Mouse (Mus musculus) heart, embryonic 11.5 days (tissue): ENCODE measurements at regions not wholly inside any gene's neighbourhood (a gene's known extent, or its start where the extent isn't known, plus 50 kb on each side); places are given as distances from the start of the nearest gene placed in this dataset.
"Not testable (repeated sequence)": the region's sequence is repeated elsewhere in the genome, so short reads cannot be mapped to it uniquely, and the experiment has no call there.

Source experiments
- ATAC-seq: fragments of 200-750 bp; cut with Nextera tagmentation; replicated peaks from 2 replicates; pipeline ENCODE4 v1.8.0; 2017; ENCODE audit warnings: moderate library complexity; ENCODE audit not compliant: insufficient number of reproducible peaks, low FRiP score, low TSS enrichment
- H3K27ac ChIP-seq: fragments of 300-500 bp; sonication (generic); 2 replicates; pipeline ENCODE4 v1.5.1; 2014; ENCODE audit warnings: mild to moderate bottlenecking, low read depth, low read length
- H3K27me3 ChIP-seq: fragments of 300-500 bp; sonication (generic); 2 replicates; pipeline ENCODE4 v1.6.1; 2014; ENCODE audit warnings: mild to moderate bottlenecking, low read length, mixed read lengths; ENCODE audit not compliant: control insufficient read depth, insufficient read depth
- H3K36me3 ChIP-seq: fragments of 300-500 bp; sonication (generic); 2 replicates; pipeline ENCODE4 v1.6.1; 2014; ENCODE audit warnings: mild to moderate bottlenecking, low read length, moderate library complexity, mixed read lengths; ENCODE audit not compliant: control insufficient read depth, insufficient read depth
- H3K4me1 ChIP-seq: fragments of 300-500 bp; sonication (generic); 2 replicates; pipeline ENCODE4 v1.6.1; 2014; ENCODE audit warnings: low read length; ENCODE audit not compliant: control insufficient read depth, insufficient read depth
- H3K4me2 ChIP-seq: fragments of 300-500 bp; sonication (generic); 2 replicates; pipeline ENCODE4 v1.6.1; 2014; ENCODE audit warnings: mild to moderate bottlenecking, moderate library complexity
- H3K4me3 ChIP-seq: fragments of 300-500 bp; sonication (generic); 2 replicates; pipeline ENCODE4 v1.5.1; 2014; ENCODE audit warnings: low read depth, low read length
- H3K9ac ChIP-seq: fragments of 300-500 bp; sonication (generic); 2 replicates; pipeline ENCODE4 v1.6.1; 2014; ENCODE audit warnings: mild to moderate bottlenecking, low read depth, low read length, moderate library complexity
- H3K9me3 ChIP-seq: fragments of 300-500 bp; sonication (generic); replicated peaks from 2 replicates; pipeline ENCODE4 v1.6.1; 2016; ENCODE audit warnings: low read length; ENCODE audit not compliant: control insufficient read depth
- WGBS: fragments of 180-500 bp; shearing (Covaris S2); extraction: QIAGEN DNeasy Blood & Tissue Kit; methylation state at CpG from one replicate; pipeline ENCODE4 v1.1.7; 2014; ENCODE audit not compliant: insufficient replicate concordance; 5-methylcytosine and 5-hydroxymethylcytosine counted together

GRCm38 (mm10) chr3:60858474-60859118 is 144.0 kb upstream of the P2ry1 start:
- Histone ChIP-seq H3K4me3 (no peak overlapping the region), H3K27me3 (no peaks in the 10 kb centered on the region), H3K9ac (no peak overlapping the region), H3K4me2 (no peak overlapping the region), H3K36me3 (no peaks in the 10 kb centered on the region), H3K27ac (no peak overlapping the region), H3K4me1 (no peaks in the 10 kb centered on the region), H3K9me3 (no peaks in the 10 kb centered on the region)
- ATAC-seq = no peak
- 84% methylated on average over 5 of the region's 5 CpGs for WGBS

GRCm38 (mm10) chr3:60859119-60859515 is 143.5 kb upstream of the P2ry1 start:
- no peak overlapping the region for H3K9ac ChIP-seq
- 90% methylated on average over 3 of the region's 3 CpGs for WGBS
- no peak overlapping the region for H3K4me3 ChIP-seq
- H3K9me3 ChIP-seq = no peaks in the 10 kb centered on the region
- no peaks in the 10 kb centered on the region for H3K4me1 ChIP-seq
- H3K27me3 ChIP-seq = no peaks in the 10 kb centered on the region
- no peak overlapping the region for H3K4me2 ChIP-seq
- no peak overlapping the region for H3K27ac ChIP-seq
- H3K36me3 ChIP-seq = no peaks in the 10 kb centered on the region
- ATAC-seq = no peak

GRCm38 (mm10) chr3:60876858-60877257 is 125.7 kb upstream of the P2ry1 start:
- not testable (repeated sequence) for H3K36me3 ChIP-seq, ATAC-seq, H3K4me3 ChIP-seq, H3K9me3 ChIP-seq, H3K9ac ChIP-seq, H3K4me2 ChIP-seq, H3K27ac ChIP-seq, H3K27me3 ChIP-seq, H3K4me1 ChIP-seq
- WGBS = 87% methylated on average over 11 of the region's 11 CpGs

- Histone ChIP-seq H3K4me3 (no peak overlapping the region), H3K36me3 (no peaks in the 10 kb centered on the region), H3K27me3 (no peaks in the 10 kb centered on the region), H3K9me3 (no peaks in the 10 kb centered on the region), H3K27ac (no peak overlapping the region), H3K4me2 (no peak overlapping the region), H3K9ac (no peak overlapping the region), H3K4me1 (no peaks in the 10 kb centered on the region)
- 82% methylated on average over 3 of the region's 3 CpGs for WGBS
- ATAC-seq = no peak
These were observed 123.7 kb upstream of the P2ry1 start for GRCm38 (mm10) chr3:60878880-60879279.

- Histone ChIP-seq H3K27me3 (no peaks in the 10 kb centered on the region), H3K27ac (no peak overlapping the region), H3K4me3 (no peak overlapping the region), H3K4me2 (no peak overlapping the region), H3K4me1 (no peaks in the 10 kb centered on the region), H3K9ac (no peak overlapping the region), H3K9me3 (no peaks in the 10 kb centered on the region), H3K36me3 (no peaks in the 10 kb centered on the region)
- 66% methylated on average over 3 of the region's 3 CpGs for WGBS
- ATAC-seq = no peak
These were observed 118.6 kb upstream of the P2ry1 start for GRCm38 (mm10) chr3:60884027-60884426.

- Histone ChIP-seq H3K27ac (no peak overlapping the region), H3K4me1 (no peaks in the 10 kb centered on the region), H3K4me3 (no peak overlapping the region), H3K27me3 (no peaks in the 10 kb centered on the region), H3K4me2 (no peak overlapping the region), H3K9me3 (no peaks in the 10 kb centered on the region), H3K9ac (no peak overlapping the region), H3K36me3 (no peaks in the 10 kb centered on the region)
- whole genome bisulfite sequencing = 84% methylated on average over 4 of the region's 4 CpGs
- ATAC-seq = no peak
These were observed 113.3 kb upstream of the P2ry1 start for GRCm38 (mm10) chr3:60889191-60889861.

GRCm38 (mm10) chr3:60897628-60898269 is 104.8 kb upstream of the P2ry1 start:
- H3K27ac ChIP-seq = no peak overlapping the region
- no peak overlapping the region for H3K4me2 ChIP-seq
- no peak overlapping the region for H3K4me3 ChIP-seq
- 77% methylated on average over 5 of the region's 5 CpGs for WGBS
- H3K9me3 ChIP-seq = no peaks in the 10 kb centered on the region
- no peak overlapping the region for H3K9ac ChIP-seq
- no peaks in the 10 kb centered on the region for H3K4me1 ChIP-seq
- H3K27me3 ChIP-seq = no peaks in the 10 kb centered on the region
- no peaks in the 10 kb centered on the region for H3K36me3 ChIP-seq
- no peak for ATAC-seq

- no peaks in the 10 kb centered on the region for H3K9me3 ChIP-seq
- no peaks in the 10 kb centered on the region for H3K4me1 ChIP-seq
- WGBS = 50% methylated on average over 1 of the region's 1 CpGs
- H3K27ac ChIP-seq = no peak overlapping the region
- no peak overlapping the region for H3K4me2 ChIP-seq
- ATAC-seq = no peak
- H3K4me3 ChIP-seq = no peak overlapping the region
- no peaks in the 10 kb centered on the region for H3K36me3 ChIP-seq
- H3K9ac ChIP-seq = no peak overlapping the region
- H3K27me3 ChIP-seq = no peaks in the 10 kb centered on the region
These were observed 103.9 kb upstream of the P2ry1 start for GRCm38 (mm10) chr3:60898720-60899119.
